Mouse (Mus musculus) right cerebral cortex, postnatal 14 days (tissue): ENCODE measurements at regions not wholly inside any gene's neighbourhood (a gene's known extent, or its start where the extent isn't known, plus 50 kb on each side); places are given as distances from the start of the nearest gene placed in this dataset.

Experiments used
- DNase-seq: peaks from one replicate; pipeline ENCODE4 v3.0.0; 2022

GRCm38 (mm10) chr13:111179186-111179585, 75.6 kb upstream of the Actbl2 start:
- peak; percentile 24 for DNase-seq

- DNase-seq, result no peak
Observed at GRCm38 (mm10) chr13:111183293-111183692, 71.5 kb upstream of the Actbl2 start.

GRCm38 (mm10) chr13:111185799-111186198, 69.0 kb upstream of the Actbl2 start:
- no peak for DNase-seq

- no peak for DNase-seq
Observed at GRCm38 (mm10) chr13:111186833-111187232, 68.0 kb upstream of the Actbl2 start.

- no peak for DNase-seq
Observed at GRCm38 (mm10) chr13:111193919-111194318, 60.9 kb upstream of the Actbl2 start.

- peak; percentile 16 for DNase-seq
Observed at GRCm38 (mm10) chr13:111194337-111194736, 60.5 kb upstream of the Actbl2 start.

GRCm38 (mm10) chr13:111201532-111201931, 53.3 kb upstream of the Actbl2 start:
- no peak for DNase-seq

GRCm38 (mm10) chr13:111204580-111205285, 50.1 kb upstream of the Actbl2 start:
- DNase-seq, result no peak
